Mouse (Mus musculus) testis, postnatal 10 days (tissue): Measurements from ENCODE around the gene Kbtbd12.

Source experiments
- DNase-seq: peaks from one replicate; pipeline ENCODE4 v3.0.0; 2021; ENCODE audit warnings: low spot score

Kbtbd12 gene

DNA sequence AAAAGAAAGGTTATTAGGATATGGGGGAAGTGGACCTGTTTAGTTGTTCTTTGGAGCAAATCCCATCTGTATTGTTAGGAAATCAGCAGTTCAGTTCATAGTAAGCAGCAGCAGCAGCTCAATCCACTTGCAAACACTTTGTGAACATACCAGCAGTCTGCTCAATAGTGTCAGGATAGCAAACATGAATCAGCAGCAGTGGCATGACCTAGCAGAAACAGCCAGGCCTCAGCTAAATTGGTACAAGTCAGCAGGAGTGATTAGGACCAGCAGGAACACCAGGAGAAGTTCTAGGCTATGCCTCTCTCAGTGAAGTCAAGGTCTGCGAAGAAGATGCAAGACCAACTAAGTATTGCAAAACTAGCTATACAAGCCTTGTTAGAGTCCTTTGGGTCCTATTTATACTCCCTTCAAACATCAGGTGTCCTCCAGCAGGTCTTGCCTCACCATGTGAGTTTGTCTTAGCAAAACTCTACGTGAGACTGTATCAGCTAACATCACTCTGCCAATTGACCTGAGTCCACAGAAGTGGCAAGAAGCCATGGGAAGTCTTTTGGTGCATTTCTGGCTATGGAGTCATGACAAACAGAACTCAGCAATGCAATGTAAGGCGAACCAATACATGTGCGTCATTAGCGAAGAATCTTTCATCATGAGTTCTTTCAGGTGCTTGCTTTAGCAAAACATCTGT lies at the start of gene Kbtbd12:
Gene Kbtbd12 (minus strand): TSS at position 340 of the 691 bp plus-strand sequence.
- no peak for DNase-seq

DNA sequence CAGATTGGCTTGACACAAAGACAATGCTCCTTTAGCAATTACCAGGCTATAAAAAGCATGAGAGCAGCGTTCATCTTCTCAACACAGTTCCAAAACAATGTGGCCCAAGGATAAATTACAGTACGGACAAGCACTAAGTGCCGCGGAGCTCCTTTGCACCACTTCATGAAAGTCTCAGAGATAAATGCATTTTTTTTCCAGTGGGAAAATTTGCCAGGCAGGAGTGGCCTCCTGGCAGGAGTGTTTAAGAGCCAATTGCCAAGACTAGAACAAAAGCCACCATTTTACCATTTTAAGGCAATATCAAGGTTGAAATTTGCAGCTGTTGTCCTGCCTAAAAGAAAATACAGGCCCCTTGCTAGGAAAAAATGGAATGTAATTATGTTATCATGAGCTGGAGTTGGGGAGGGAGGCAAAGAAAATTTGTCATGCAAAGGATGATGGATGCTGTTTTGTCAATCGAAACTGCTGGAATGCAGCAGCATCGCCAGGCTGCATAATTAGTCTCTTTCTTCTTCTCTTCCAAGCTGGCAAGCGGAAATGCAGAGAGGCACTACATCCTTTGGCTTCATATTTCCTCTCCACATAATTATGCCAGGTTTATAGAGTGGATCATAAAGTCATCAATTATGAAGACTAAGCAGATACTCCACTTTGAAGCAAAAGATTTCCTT lies 45.8 kb upstream of the Kbtbd12 start:
- DNase-seq = no peak

DNA sequence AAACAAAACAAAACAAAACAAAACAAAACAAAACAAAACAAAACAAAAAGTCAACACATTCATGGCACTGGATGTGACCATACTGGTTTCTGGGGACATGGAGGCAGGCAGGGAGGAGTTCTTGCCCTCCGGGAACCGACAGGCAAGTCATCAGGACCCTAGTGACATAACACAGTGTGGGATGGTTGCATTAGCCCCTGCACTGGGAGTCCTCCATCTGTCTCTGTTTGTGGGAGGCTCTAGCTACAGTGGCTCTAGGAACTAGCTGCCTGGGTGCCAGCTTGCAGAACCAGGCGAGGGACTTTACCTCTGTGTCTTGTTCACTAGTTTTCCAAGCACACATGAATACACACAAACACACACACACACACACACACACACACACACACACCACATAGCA lies 43.3 kb upstream of the Kbtbd12 start:
- no peak for DNase-seq

DNA sequence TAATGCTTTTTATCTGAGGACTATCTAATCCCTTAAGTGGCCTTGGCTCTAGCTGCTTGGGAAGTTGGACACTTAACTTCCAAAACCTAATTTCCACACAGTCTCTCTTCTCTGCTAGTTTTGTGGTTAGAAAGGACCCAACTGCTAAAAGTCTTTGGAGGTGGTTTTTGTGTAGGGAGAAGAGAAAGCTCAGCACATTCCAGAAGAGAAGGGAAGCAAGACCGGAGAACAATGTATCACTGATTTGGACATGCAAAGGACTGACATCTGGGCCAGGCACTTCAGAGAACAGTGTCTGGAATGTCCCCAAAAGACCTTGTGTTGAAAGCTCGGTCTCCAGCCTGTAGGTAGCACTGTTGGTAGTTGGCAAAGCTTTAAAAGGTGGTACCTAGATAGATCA lies 40.0 kb upstream of the Kbtbd12 start:
- DNase-seq = no peak

DNA sequence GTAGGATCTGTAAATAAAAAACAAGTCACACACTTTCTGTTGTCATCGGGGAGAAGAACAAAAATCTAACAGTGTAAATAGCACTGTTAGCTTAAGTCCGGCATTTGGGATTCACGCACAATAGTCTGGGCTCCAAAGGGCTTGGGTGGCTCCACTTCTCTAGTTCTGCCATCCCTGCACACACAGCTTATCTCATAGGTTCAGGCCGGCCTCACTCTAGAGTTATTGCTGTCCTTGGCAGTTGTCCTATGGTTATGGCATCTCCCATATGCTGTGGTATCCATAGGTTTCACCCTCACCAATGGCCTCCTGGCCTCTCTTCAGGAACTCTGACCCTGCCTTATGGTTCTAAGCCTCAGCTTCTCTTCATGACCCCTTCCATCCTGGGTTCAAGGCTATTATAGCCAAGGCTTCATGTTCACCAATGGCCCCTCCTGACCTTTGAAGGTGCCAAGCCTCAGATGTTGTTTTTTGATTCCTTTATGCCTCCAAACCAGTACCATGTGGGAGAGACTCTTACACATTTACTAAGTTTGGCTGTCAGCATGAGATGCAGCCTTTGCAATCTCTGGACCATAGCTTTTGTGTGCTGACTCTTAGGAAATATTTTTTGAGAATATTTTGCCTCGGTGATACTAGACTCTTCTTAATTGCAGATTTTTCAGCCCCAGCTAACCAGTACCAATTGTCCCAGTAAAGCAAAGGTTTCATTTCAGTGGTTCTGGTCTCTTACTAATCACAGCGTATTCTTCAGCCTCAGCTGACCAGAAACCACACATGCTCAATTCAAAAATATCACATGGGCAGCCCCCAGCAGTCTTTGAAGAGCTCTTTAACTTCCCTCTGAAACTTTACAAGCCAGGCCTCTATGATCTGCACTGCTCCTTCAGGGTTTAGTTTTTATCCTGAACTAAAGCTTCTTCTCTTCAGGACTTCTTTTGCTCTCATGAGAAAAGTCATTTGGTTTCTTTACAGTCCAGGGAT lies 39.3 kb upstream of the Kbtbd12 start:
- DNase-seq = no peak

DNA sequence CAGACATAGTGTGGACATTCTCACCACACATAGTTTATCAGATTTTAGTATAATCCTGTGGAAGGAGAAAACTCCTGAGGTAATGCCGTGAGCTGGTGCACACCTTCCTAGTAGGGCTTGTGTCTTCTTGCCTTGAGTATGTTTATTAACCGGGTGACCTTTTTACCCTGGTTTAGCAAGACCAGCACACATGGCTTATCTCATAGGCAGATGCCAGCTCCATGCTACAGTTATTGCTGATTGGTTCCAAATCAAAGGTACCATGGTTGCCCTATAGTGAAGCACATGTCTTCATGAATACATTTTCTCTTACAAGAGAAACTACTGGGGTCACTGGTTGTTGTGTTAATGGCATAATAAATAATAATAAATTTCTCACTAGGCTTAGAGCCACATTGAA lies 38.1 kb upstream of the Kbtbd12 start:
- DNase-seq = no peak

DNA sequence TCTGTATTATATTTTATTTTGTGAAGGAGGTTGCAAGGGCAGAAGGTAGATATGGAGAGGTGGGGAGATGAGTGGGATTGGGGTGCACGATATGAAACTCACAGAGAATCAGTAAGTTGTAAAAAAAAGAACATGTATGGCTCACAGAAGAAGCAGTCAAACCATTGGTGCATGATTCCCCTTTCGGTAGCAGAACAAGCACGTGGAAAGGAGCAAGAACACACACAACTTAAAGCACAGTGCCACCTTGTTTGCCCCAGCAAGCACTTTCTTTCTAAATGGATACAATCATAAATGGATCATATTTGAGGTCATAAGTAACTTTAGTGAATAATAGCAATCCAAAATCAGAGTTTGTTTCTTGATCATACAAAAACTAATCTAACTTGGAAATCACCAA lies 24.5 kb upstream of the Kbtbd12 start:
- no peak for DNase-seq

DNA sequence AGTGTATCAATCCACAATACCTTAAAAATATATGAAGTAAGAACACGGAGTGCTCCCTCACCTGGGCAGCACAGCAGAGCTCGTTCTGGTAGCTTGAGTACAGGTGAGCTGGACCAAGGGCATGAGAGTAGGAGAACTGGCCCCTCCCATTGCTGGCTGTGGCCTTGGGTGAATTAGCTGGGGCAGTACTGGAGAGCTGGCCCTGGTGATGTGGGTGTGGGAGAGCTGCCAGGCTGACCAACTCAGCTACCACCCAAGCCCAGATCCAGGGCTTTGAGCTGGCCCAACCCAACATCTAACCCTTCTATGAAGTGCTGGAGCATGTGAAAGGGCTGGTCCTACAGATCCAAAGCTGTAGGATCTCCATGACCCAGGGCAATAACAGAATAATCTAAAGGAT lies 23.9 kb upstream of the Kbtbd12 start:
- DNase-seq = no peak

DNA sequence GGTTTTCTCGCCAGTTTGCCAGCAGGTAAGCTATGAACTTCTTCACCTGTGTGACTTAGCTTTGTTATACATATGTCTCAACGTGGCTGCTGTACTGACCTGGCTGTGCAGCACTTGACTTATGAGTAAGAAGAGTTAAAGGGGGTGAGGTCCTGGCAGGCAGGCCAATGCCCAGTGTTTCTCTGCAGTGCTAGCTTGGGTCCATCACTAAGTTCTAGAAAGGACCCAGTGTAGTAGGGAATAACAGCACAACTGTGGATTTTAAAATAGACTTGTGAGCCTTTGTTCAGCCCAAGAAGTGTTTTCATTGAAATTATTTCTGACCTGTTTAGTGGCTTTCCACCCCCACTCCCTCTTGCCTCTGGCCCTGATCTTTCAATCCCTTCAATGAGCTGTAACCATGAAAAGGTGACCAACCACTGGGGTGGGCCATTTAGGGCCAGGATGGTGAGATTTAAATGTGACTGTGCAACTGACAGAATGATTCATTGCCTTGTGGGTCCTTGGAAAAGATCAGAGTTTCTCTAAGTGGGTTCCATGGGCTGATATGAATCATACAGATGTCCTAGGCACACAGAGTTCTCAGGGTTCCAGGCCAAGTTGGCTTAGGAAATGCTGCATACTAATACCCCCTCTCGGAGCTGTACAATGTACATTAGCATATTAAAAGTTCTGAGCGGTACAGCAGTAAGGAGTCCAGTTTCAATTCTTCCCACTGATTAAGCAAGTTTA lies 10.0 kb upstream of the Kbtbd12 start:
- no peak for DNase-seq

DNA sequence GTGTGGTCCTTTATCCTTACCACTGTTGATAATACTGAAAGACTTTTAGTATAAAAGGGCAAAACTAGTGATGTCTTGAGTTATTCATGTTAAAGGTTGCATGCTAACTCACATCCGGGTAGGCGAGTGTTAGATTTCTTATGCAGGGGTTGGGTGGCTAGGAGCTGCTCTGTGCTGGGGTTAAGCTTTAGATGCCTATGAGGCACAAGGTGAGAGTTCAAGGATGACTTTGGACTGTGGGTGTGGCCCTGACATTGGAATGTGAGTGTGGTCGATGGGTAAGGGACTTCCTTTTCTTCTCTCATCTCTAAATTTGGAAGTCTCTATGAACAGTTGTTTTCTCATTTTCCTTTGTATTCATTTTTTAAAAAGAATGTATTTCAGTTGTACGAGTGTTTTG lies 7.0 kb upstream of the Kbtbd12 start:
- no peak for DNase-seq

DNA sequence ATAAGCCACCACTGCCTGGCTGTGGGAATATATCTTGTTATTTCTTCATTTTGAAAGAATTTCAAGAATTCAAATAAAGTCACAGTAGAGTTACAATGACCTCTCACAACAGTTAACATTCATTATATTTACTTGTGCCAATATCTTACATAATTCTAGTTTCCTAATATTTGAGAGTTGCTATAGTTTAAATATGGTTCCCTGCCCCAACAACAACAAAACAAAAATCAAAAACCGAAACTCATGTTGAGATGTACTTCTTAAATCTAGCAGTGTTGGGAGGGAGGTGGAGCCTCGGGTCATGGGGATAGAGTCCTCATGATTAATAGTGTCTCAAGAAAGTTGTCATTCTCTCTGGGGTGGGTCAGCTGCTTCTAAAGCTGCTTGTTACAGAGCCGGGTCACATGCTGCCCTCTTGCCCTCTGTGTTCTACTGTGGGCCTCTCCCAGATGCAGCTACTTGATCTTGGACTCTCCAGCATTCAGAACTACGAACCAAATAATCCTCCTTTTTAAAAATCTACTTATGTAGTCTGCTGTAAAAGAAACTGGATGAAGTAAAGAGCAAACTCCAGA lies 3.7 kb upstream of the Kbtbd12 start:
- no peak for DNase-seq

DNA sequence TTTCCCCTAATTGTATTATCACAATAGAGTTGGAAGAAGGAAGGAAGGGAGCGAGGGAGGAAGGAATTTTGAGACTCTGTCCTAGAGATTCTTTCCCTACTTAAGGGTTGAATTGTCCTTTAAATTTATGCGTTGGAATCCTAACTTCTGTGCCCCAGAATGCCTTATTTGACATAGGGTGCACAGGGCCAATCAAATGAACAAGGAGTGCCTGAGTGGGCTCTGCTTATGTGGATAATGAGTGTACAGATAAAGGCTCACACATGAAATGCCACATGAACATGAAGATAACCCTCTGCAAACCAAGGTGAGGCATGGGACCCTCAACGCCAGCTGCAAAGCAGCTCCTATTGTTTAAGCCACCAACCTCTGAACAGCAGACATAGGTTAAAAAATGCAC lies 2.6 kb upstream of the Kbtbd12 start:
- no peak for DNase-seq

DNA sequence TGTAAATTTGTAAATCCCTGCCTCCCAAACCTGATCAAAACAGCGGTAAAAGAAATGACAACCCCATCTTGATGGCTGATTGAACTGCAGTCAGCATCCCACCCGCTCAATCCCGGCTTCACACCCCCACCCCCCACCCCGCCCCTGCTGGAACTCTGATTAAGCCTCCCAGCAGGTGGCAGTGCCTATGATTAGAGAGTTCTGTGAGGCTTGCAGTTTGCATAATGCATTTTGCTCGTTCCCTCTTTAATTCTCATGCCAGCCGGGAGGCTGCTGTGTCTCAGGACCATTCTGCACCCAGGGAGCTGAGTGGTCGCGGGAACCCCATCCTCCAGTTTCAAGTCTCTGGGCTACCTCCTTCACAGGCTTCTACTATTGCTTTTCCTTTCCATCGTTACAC lies 2.2 kb upstream of the Kbtbd12 start:
- DNase-seq = no peak

DNA sequence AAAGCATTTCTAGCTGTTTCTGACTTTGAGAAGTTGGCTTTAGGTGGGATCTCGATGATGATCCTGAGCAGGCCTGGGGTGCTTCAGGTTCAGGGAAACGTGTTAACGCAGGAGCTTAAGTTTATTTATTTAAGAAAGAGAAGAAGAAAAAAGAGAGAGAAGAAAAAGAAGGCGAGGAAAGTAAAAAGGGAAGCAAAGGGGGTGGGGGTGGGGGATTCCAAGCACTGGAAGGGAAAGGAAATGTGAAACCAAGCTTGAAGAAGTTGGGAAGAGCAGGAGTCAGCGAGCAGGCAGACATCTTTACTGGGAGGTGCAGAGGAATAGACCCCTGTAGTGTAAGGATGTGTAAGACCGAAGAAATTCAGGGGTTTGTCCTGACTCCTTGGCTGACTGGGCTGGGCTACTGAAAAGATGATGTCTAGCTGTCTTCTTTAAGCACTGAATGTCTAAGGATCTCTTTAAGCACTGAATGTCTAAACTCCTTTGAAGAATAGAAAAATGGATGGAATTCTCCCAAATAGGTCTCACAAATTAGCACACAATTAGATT lies 1.7 kb upstream of the Kbtbd12 start:
- DNase-seq = no peak

DNA sequence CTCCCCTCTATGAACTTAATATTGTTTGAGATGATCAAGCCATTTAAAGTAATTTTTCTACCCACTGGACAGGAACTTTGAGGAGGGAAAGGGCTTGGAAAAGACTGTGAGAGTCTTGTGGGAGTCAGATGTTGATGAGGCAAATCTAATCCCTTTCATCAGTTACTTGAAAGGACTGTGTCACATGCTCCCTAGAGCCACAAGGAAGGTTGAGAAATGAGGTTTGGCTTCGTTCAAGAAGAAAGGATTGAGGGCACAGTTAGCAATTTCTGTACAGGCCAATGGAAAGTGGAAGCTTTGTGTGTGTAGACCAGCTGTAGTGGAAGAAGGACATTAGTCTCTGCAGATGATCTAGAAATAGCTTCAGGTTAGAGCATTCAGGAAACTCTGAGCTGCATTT lies 1.2 kb upstream of the Kbtbd12 start:
- DNase-seq = no peak

DNA sequence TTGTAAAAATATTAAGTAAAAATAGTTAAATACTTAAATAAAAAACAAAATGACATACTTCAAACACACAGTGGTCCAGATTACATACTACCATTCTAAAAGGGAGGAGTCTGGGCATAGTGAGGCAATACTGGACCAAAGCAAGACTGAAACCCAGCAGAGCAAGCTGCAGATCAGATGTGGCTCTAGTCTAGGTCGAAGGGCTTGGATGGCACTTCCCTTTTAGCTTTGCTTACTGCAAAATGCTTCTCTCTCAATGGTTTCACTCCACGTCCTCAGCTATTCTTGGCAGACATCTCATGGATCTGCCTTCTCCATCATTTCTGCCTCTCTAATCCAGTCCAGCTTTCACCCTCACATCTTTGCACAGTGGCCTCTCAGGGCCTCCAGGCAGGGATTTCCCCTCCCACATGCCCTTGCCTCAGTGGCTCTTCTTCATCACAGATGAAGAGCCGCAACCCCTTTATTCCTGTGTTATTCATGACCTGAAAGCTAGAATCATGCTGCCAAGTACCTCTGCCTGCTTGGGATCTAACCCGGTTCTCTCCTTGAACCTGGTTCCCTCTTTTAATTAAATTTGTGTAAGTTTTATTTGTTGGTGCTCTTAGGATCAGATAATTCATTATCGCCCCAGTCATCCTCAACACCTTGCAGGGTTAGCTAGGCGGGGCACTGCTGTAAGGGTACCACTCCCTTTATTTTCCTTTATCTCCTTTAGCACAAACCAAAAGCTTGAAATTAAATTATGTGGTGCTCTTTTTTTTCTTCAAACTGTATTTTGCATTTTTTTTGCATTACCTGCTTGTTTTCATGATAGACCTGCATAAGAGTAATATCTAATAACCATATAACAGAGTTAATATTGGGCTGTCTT lies 1.6 kb downstream of the Kbtbd12 start:
- DNase-seq = no peak

DNA sequence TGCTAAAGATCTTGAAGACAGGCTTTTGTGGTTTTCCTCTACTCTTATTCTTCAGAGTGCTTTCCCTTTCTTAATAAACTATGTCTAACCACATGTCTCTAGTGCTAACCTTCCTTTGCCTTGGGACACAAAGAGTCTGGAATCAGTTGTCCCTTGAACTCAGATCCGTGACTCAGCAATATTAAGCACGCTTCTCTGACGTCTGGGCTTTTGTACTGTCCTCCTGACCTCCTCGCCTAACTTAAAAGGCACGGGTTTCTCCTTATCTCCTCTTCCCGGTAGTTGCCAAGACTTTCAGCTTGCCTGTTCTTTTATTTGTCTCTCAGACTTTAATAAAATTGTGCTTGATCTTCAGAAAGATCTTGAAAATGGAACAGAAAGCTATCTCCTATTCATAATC lies 6.5 kb downstream of the Kbtbd12 start:
- no peak for DNase-seq

DNA sequence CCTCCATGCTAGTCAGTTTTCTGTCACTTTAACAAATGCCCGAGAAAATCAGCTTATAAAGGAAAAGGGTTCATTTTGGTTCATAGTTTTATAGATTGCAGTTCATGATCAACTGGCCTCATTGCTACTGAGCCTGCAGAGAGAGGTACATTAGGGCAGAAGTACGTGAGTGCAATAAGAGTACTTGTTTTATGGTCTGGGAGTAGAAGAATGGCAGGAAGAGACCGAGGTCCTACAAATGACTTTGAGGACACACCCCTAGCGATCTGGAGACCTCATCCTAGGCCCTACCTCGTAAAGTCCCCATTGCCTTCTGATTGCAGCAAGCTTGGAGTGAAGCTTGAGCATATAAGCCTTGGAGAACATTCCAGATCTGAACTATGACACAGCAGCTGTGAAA lies 7.2 kb downstream of the Kbtbd12 start:
- no peak for DNase-seq

DNA sequence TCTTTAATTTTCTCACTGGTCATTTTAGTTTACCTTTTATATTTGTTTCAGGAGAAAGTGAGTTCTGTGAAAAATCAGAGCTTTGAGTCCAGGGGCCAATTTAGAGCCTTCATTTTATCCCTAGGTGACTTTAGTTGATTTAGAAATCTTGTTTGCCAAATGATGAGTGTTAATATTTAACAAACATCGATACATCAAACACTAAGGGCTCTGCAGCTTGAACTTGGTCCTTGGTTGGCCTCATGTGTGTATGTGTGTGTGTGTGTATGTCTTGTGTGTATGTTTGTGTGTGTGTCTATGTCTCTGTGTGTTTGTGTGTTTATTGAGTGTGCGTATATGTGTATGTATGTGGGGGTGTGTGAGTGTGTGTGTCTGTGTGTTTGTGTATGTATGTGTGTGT lies 7.9 kb downstream of the Kbtbd12 start:
- DNase-seq = no peak

DNA sequence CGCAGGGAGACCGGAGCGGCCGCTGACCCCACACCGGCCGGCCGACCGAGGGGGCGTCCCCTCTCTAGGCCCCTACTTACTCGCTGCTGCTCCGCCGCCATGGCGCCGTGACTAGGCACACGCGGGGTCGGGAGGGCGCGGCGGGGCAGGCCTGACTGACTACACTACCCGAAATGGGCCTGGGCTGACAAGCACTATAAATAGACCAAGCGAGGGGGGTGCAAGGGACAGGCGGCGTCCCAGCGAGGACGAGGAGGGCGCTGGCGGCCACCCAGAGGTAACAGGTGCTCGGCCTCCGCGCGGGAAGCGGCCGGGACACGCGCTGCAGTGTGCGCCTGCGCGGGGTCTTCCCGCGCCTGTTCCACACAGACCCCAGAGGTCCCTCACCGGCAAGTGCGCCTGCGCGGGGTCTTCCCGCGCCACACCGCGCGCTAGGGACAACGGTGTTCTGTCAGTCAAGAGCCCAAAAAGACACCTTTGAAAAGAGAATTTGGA lies 10.4 kb downstream of the Kbtbd12 start:
- peak; percentile 69 for DNase-seq
